Mouse (Mus musculus) limb, embryonic 13.5 days (tissue): ENCODE results near the gene Rock2. TPM values are rescaled to one million over a fixed set of nuclear protein-coding genes. Genes with fewer than 3 reads are reported as not detected.

Source experiments
- ATAC-seq: fragments of 200-750 bp; cut with Nextera tagmentation; 2 replicates; pipeline ENCODE4 v1.8.0; 2017; ENCODE audit warnings: low read depth, moderate number of reproducible peaks, moderate TSS enrichment; ENCODE audit not compliant: low FRiP score
- H3K27ac ChIP-seq: fragments of 300-500 bp; sonication (generic); 2 replicates; pipeline ENCODE4 v1.5.1; 2015; ENCODE audit warnings: inconsistent platforms, mild to moderate bottlenecking, moderate library complexity
- H3K27me3 ChIP-seq: fragments of 300-500 bp; sonication (generic); 2 replicates; pipeline ENCODE4 v1.6.1; 2015; ENCODE audit warnings: mild to moderate bottlenecking, inconsistent platforms
- H3K36me3 ChIP-seq: fragments of 300-500 bp; sonication (generic); 2 replicates; pipeline ENCODE4 v1.6.1; 2015; ENCODE audit warnings: inconsistent platforms, mild to moderate bottlenecking, moderate library complexity
- H3K4me1 ChIP-seq: fragments of 300-500 bp; sonication (generic); 2 replicates; pipeline ENCODE4 v1.6.1; 2015; ENCODE audit warnings: inconsistent platforms
- H3K4me2 ChIP-seq: fragments of 300-500 bp; sonication (generic); replicated peaks from 2 replicates; pipeline ENCODE4 v1.6.1; 2015; ENCODE audit warnings: inconsistent platforms, mild to moderate bottlenecking, moderate library complexity
- H3K4me3 ChIP-seq: fragments of 300-500 bp; sonication (generic); 2 replicates; pipeline ENCODE4 v1.5.1; 2015; ENCODE audit warnings: moderate library complexity, mild to moderate bottlenecking, inconsistent platforms
- H3K9ac ChIP-seq: fragments of 300-500 bp; sonication (generic); 2 replicates; pipeline ENCODE4 v1.6.1; 2015; ENCODE audit warnings: mild to moderate bottlenecking, inconsistent platforms
- H3K9me3 ChIP-seq: fragments of 300-500 bp; sonication (generic); 2 replicates; pipeline ENCODE4 v1.6.1; 2016; ENCODE audit warnings: inconsistent platforms
- WGBS: fragments of 180-500 bp; shearing (Covaris S2); methylation state at CpG from one replicate; pipeline ENCODE4 v1.1.7; 2015; 5-methylcytosine and 5-hydroxymethylcytosine counted together
- polyA plus RNA-seq: library from polyadenylated mRNA; unstranded; fragments of >200 nt; fragmentation: Nextera tagmentation; extraction: Ambion mirVana; gene quantifications from 2 replicates; pipeline ENCODE4 v1.2.1, GENCODE M21; 2015

Gene Rock2
- polyA plus RNA-seq, 1 experiment from 2014 or later, result 14.9 TPM

GRCm38 (mm10) chr12:16874086-16874485 lies 20.6 kb upstream of the Rock2 start:
- Histone ChIP-seq H3K9me3 (no peaks in the 10 kb centered on the region), H3K9ac (no peak overlapping the region), H3K4me1 (peaks cover 43% of the 10 kb centered on the region), H3K4me2 (no peak overlapping the region), H3K27ac (no peak overlapping the region), H3K36me3 (no peaks in the 10 kb centered on the region), H3K27me3 (no peaks in the 10 kb centered on the region), H3K4me3 (no peak overlapping the region)
- ATAC-seq, result no peak
- WGBS, result 37% methylated on average over 2 of the region's 2 CpGs

- Histone ChIP-seq H3K4me2 (no peak overlapping the region), H3K9ac (no peak overlapping the region), H3K27me3 (no peaks in the 10 kb centered on the region), H3K9me3 (no peaks in the 10 kb centered on the region), H3K4me3 (no peak overlapping the region), H3K36me3 (no peaks in the 10 kb centered on the region), H3K27ac (no peak overlapping the region), H3K4me1 (peaks cover 32% of the 10 kb centered on the region)
- no peak for ATAC-seq
- 57% methylated on average over 4 of the region's 4 CpGs for WGBS
Measured at GRCm38 (mm10) chr12:16875269-16875668, 19.4 kb upstream of the Rock2 start.

GRCm38 (mm10) chr12:16875678-16876077 lies 19.0 kb upstream of the Rock2 start:
- H3K9me3 ChIP-seq, result no peaks in the 10 kb centered on the region
- no peak overlapping the region for H3K9ac ChIP-seq
- no peaks in the 10 kb centered on the region for H3K36me3 ChIP-seq
- H3K27ac ChIP-seq, result no peak overlapping the region
- WGBS, result 78% methylated on average over 7 of the region's 7 CpGs
- ATAC-seq, result no peak
- H3K4me3 ChIP-seq, result no peak overlapping the region
- peaks cover 28% of the 10 kb centered on the region for H3K4me1 ChIP-seq
- no peak overlapping the region for H3K4me2 ChIP-seq
- no peaks in the 10 kb centered on the region for H3K27me3 ChIP-seq

- H3K9me3 ChIP-seq, result no peaks in the 10 kb centered on the region
- no peaks in the 10 kb centered on the region for H3K36me3 ChIP-seq
- peak overlapping the region; percentile 15; the same call in 1 of the 2 replicates for H3K9ac ChIP-seq
- H3K4me1 ChIP-seq, result peaks cover 23% of the 10 kb centered on the region; the same call in 1 of the 2 replicates
- no peak overlapping the region for H3K4me3 ChIP-seq
- ATAC-seq, result no peak
- H3K4me2 ChIP-seq, result no peak overlapping the region
- no peaks in the 10 kb centered on the region for H3K27me3 ChIP-seq
- WGBS, result 62% methylated on average over 3 of the region's 3 CpGs
- H3K27ac ChIP-seq, result no peak overlapping the region
Measured at GRCm38 (mm10) chr12:16876667-16877066, 18.0 kb upstream of the Rock2 start.

- ATAC-seq, result no peak
- no peaks in the 10 kb centered on the region for H3K9me3 ChIP-seq
- no peaks in the 10 kb centered on the region for H3K27me3 ChIP-seq
- peaks cover 23% of the 10 kb centered on the region; the same call in 1 of the 2 replicates for H3K4me1 ChIP-seq
- no peak overlapping the region for H3K4me3 ChIP-seq
- 59% methylated on average over 5 of the region's 5 CpGs for WGBS
- H3K9ac ChIP-seq, result peak overlapping the region; percentile 15; the same call in 1 of the 2 replicates
- H3K4me2 ChIP-seq, result no peak overlapping the region
- H3K27ac ChIP-seq, result no peak overlapping the region
- no peaks in the 10 kb centered on the region for H3K36me3 ChIP-seq
Measured at GRCm38 (mm10) chr12:16877141-16877540, 17.6 kb upstream of the Rock2 start.

GRCm38 (mm10) chr12:16877679-16878078 lies 17.0 kb upstream of the Rock2 start:
- WGBS, result 21% methylated on average over 1 of the region's 1 CpGs
- no peak for ATAC-seq
- no peak overlapping the region for H3K9ac ChIP-seq
- no peak overlapping the region for H3K4me3 ChIP-seq
- H3K9me3 ChIP-seq, result no peaks in the 10 kb centered on the region
- no peak overlapping the region for H3K4me2 ChIP-seq
- no peaks in the 10 kb centered on the region for H3K27me3 ChIP-seq
- peaks cover 23% of the 10 kb centered on the region; the same call in 1 of the 2 replicates for H3K4me1 ChIP-seq
- no peaks in the 10 kb centered on the region for H3K36me3 ChIP-seq
- H3K27ac ChIP-seq, result no peak overlapping the region

- H3K4me3 ChIP-seq, result no peak overlapping the region
- peaks cover 19% of the 10 kb centered on the region; the same call in 1 of the 2 replicates for H3K4me1 ChIP-seq
- no peaks in the 10 kb centered on the region for H3K9me3 ChIP-seq
- no peak overlapping the region for H3K4me2 ChIP-seq
- H3K27me3 ChIP-seq, result no peaks in the 10 kb centered on the region
- H3K9ac ChIP-seq, result no peak overlapping the region
- 93% methylated on average over 1 of the region's 1 CpGs for WGBS
- H3K36me3 ChIP-seq, result no peaks in the 10 kb centered on the region
- ATAC-seq, result no peak
- H3K27ac ChIP-seq, result no peak overlapping the region
Measured at GRCm38 (mm10) chr12:16879369-16879768, 15.3 kb upstream of the Rock2 start.

- Histone ChIP-seq H3K36me3 (no peaks in the 10 kb centered on the region), H3K4me1 (peaks cover 11% of the 10 kb centered on the region; the same call in 1 of the 2 replicates), H3K27me3 (no peaks in the 10 kb centered on the region), H3K27ac (no peak overlapping the region), H3K4me3 (no peak overlapping the region), H3K9me3 (no peaks in the 10 kb centered on the region), H3K4me2 (no peak overlapping the region), H3K9ac (no peak overlapping the region)
- 88% methylated on average over 4 of the region's 4 CpGs for WGBS
- ATAC-seq, result no peak
Measured at GRCm38 (mm10) chr12:16880077-16880476, 14.6 kb upstream of the Rock2 start.

GRCm38 (mm10) chr12:16882442-16882841 lies 12.3 kb upstream of the Rock2 start:
- Histone ChIP-seq H3K36me3 (no peaks in the 10 kb centered on the region), H3K4me1 (no peaks in the 10 kb centered on the region), H3K9me3 (no peaks in the 10 kb centered on the region), H3K4me3 (no peak overlapping the region), H3K4me2 (no peak overlapping the region), H3K27me3 (no peaks in the 10 kb centered on the region), H3K27ac (no peak overlapping the region), H3K9ac (no peak overlapping the region)
- ATAC-seq, result no peak
- WGBS, result 78% methylated on average over 3 of the region's 3 CpGs

- Histone ChIP-seq H3K36me3 (no peaks in the 10 kb centered on the region), H3K4me2 (no peak overlapping the region)
- WGBS, result 57% methylated on average over 7 of the region's 7 CpGs
Measured at GRCm38 (mm10) chr12:16883111-16883510, 11.6 kb upstream of the Rock2 start.

GRCm38 (mm10) chr12:16884534-16884933 lies 10.2 kb upstream of the Rock2 start:
- Histone ChIP-seq H3K9me3 (no peaks in the 10 kb centered on the region), H3K36me3 (no peaks in the 10 kb centered on the region), H3K4me1 (no peaks in the 10 kb centered on the region), H3K4me3 (no peak overlapping the region), H3K9ac (no peak overlapping the region), H3K27me3 (no peaks in the 10 kb centered on the region), H3K4me2 (no peak overlapping the region), H3K27ac (no peak overlapping the region)
- ATAC-seq, result no peak
- WGBS, result 90% methylated on average over 4 of the region's 4 CpGs

More at GRCm38 (mm10) chr12:16883111-16883510, 11.6 kb upstream of the Rock2 start:
- Histone ChIP-seq H3K4me1 (no peaks in the 10 kb centered on the region), H3K27ac (no peak overlapping the region), H3K4me3 (no peak overlapping the region), H3K9me3 (no peaks in the 10 kb centered on the region), H3K27me3 (no peaks in the 10 kb centered on the region), H3K9ac (no peak overlapping the region)
- no peak for ATAC-seq

GRCm38 (mm10) chr12:16886354-16886753 lies 8.3 kb upstream of the Rock2 start:
- Histone ChIP-seq H3K36me3 (no peaks in the 10 kb centered on the region), H3K4me3 (no peak overlapping the region), H3K27me3 (no peaks in the 10 kb centered on the region), H3K9me3 (no peaks in the 10 kb centered on the region), H3K27ac (no peak overlapping the region), H3K4me2 (no peak overlapping the region), H3K9ac (no peak overlapping the region), H3K4me1 (no peaks in the 10 kb centered on the region)
- no peak for ATAC-seq
- 83% methylated on average over 6 of the region's 6 CpGs for WGBS

- WGBS, result 91% methylated on average over 2 of the region's 2 CpGs
- H3K4me2 ChIP-seq, result no peak overlapping the region
- H3K9me3 ChIP-seq, result no peaks in the 10 kb centered on the region
- no peaks in the 10 kb centered on the region for H3K27me3 ChIP-seq
- H3K36me3 ChIP-seq, result no peaks in the 10 kb centered on the region
- no peak for ATAC-seq
- H3K27ac ChIP-seq, result 0 out of 2 replicates have a peak overlapping the region, but pooled peaks have one; percentile 94
- no peak overlapping the region for H3K9ac ChIP-seq
- H3K4me3 ChIP-seq, result no peak overlapping the region
- peaks cover 28% of the 10 kb centered on the region for H3K4me1 ChIP-seq
Measured at GRCm38 (mm10) chr12:16893039-16893438, 1.7 kb upstream of the Rock2 start.
